Mouse (Mus musculus) bone marrow, adult 2 months (tissue): ENCODE data around the gene Stac3.

Experiments used
- CTCF ChIP-seq: fragments of 200-500 bp; IDR thresholded peaks from 2 replicates; pipeline ENCODE4 v1.5.1; 2011; ENCODE audit warnings: low read length, control low read depth; ENCODE audit not compliant: control insufficient read depth, insufficient read depth
- POLR2A ChIP-seq: fragments of 200-500 bp; IDR thresholded peaks from 2 replicates; pipeline ENCODE4 v1.6.1; 2011; ENCODE audit warnings: low read depth, mild to moderate bottlenecking, control low read depth, low read length, borderline replicate concordance; ENCODE audit not compliant: control insufficient read depth

GRCm38 (mm10) chr10:127542084-127542483 lies 40.6 kb downstream of the Stac3 start:
- TF ChIP-seq CTCF (no peak), POLR2A (no peak)
